Mouse (Mus musculus) central nervous system, embryonic 18 days (tissue): ENCODE measurements around the gene Zfyve21. TPM values are rescaled to one million over a fixed set of nuclear protein-coding genes. Genes with fewer than 3 reads are reported as not detected.

Experiments
- polyA plus RNA-seq: library from polyadenylated mRNA; depleted of rRNA; stranded (reverse); fragments of >200 nt; gene quantifications from 2 replicates; pipeline ENCODE4 v1.2.3, GENCODE M21; 2012; rRNA removed

Zfyve21 gene
- polyA plus RNA-seq: 28.6 and 32.2 TPM in 2 replicates

DNA sequence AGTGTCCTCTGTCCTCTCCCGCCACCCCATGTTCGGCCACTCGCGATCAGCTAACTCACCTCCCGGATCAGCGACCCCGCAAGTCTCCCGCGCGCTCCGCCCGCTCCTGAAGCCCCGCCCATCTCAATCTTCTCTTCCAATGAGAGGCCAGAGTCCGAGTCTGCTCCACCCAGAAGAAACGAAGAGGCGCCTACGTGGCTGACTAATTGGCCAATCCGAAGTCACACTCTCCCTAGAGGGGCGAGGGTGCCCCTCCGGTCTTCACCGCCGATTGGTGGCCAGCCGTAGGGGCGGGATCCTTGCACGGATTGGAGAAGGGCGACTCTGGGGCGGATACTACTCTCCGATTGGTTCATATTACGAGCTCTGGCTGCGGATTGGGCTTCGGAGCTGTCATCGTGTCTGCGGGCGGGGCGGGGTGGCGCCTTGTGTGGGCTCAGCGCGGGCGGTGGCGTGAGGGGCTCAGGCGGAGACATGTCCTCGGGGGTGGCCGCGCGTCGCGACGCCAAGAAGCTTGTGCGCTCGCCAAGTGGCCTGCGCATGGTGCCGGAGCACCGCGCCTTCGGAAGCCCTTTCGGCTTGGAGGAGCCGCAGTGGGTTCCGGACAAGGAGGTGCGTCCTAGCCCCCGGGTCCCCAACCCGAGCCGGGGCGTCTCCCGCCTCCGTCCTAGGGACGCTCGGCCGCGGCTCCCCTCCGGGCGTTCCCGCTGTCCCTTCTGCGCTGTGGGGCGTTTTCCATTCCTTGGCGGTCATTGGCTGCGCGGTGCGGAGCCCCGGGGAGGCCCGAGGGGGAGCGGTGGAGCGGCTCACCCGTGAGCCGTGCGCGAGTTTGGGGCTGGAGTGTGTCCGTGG is at the start of gene Zfyve21, which contains the start of gene Xrcc3:
Gene Zfyve21 (plus strand): TSS at position 405 of the 852 bp plus-strand sequence.
Gene Xrcc3 (minus strand): TSS at position 108 of the 852 bp plus-strand sequence.

Other genes with a start within 250 kb of the Zfyve21 start
- 103 and 107 TPM in 2 replicates for gene Mark3, start 239.6 kb upstream of the Zfyve21 start, polyA plus RNA-seq
- gene Ckb, start 141.8 kb upstream of the Zfyve21 start, polyA plus RNA-seq: 1,210 and 1,244 TPM in 2 replicates
- 21.9 and 25.1 TPM in 2 replicates for gene Trmt61a, start 136.1 kb upstream of the Zfyve21 start, polyA plus RNA-seq
- gene Bag5, start 100.9 kb upstream of the Zfyve21 start, polyA plus RNA-seq: 42.6 and 43.2 TPM in 2 replicates
- gene Apopt1, start 100.9 kb upstream of the Zfyve21 start, polyA plus RNA-seq: 37.4 and 37.7 TPM in 2 replicates
- gene Klc1, start 55.3 kb upstream of the Zfyve21 start, polyA plus RNA-seq: 680 and 694 TPM in 2 replicates
- gene Xrcc3, start 297 bp upstream of the Zfyve21 start, polyA plus RNA-seq: 3.8 and 4.1 TPM in 2 replicates
- gene Ppp1r13b, start 93.9 kb downstream of the Zfyve21 start, polyA plus RNA-seq: 31.1 and 31.5 TPM in 2 replicates
- gene Atp5mpl, start 152.8 kb downstream of the Zfyve21 start, polyA plus RNA-seq: 229 and 244 TPM in 2 replicates
- gene Tdrd9, start 157.4 kb downstream of the Zfyve21 start, polyA plus RNA-seq: 0.51 and 0.56 TPM in 2 replicates
- 0.05 and 0.12 TPM in 2 replicates for gene Rd3l, start 167.1 kb downstream of the Zfyve21 start, polyA plus RNA-seq